Mouse (Mus musculus) brain, embryonic 14.5 days (tissue): Measurements from ENCODE around the gene Rnd2. TPM values are rescaled to one million over a fixed set of nuclear protein-coding genes. Genes with fewer than 3 reads are reported as not detected.
A peak's percentile ranks its signal among the peaks of the same experiment; 100 is the strongest.
"Not testable (repeated sequence)": the region's sequence is repeated elsewhere in the genome, so short reads cannot be mapped to it uniquely, and the experiment has no call there.

Experiments used
- DNase-seq: peaks from one replicate; pipeline ENCODE4 v3.0.0-alpha.2; 2011; ENCODE audit warnings: low read depth
- CTCF ChIP-seq: fragments of 200-500 bp; IDR thresholded peaks from 2 replicates; pipeline ENCODE4 v1.5.1; 2012; ENCODE audit warnings: inconsistent platforms, mild to moderate bottlenecking, moderate library complexity, borderline replicate concordance; ENCODE audit not compliant: insufficient read depth, insufficient read length; ENCODE audit errors: extremely low read depth
- POLR2A ChIP-seq: fragments of 200-500 bp; IDR thresholded peaks from 2 replicates; pipeline ENCODE4 v1.6.1; 2012; ENCODE audit warnings: mild to moderate bottlenecking, inconsistent platforms, borderline replicate concordance; ENCODE audit not compliant: poor library complexity, insufficient read depth, insufficient read length, severe bottlenecking; ENCODE audit errors: extremely low read depth
- polyA plus RNA-seq: library from polyadenylated mRNA; depleted of rRNA; stranded (reverse); fragments of >200 nt; gene quantifications from 2 replicates; pipeline ENCODE4 v1.2.3, GENCODE M21; 2012

Gene Rnd2
- polyA plus RNA-seq, 1 experiment: 139 TPM

DNA sequence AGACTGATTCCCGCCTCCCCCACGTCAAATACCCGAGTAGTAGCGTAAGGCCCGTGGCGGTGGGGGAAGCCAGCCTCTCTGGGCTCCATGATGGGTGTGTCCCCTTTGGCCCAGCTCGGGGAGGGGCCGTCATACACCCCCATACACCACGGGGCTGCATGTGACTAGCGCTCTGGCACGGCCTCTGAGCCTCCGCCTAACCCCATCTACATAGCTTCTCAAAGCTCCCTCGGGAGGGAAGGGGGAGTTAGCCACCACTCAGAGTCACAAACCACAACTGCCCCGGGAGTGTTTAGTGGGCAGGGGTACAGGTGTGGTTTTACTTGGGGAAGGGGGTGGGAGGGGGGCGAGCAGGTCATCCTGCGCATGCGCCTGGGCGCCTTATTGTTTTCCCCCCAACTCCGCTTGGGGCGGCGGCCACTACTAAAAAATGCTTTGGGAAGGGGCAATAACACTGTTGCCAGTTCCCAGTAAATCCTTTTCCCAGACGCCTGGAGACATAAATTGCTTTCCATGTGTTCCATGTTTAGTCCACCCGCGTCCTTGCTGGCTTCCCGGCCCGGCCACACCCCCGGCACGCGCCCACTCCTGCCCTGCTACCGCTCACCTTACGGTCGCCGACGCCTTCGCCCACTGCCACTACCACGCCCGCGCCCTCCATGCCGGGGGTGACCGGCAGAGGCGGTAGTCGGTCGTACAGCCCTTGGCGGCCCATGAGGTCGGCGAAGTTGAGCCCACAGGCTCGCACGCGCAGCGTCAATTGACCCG lies 486 bp downstream of the Rnd2 start:
- no peak for TF ChIP-seq POLR2A

DNA sequence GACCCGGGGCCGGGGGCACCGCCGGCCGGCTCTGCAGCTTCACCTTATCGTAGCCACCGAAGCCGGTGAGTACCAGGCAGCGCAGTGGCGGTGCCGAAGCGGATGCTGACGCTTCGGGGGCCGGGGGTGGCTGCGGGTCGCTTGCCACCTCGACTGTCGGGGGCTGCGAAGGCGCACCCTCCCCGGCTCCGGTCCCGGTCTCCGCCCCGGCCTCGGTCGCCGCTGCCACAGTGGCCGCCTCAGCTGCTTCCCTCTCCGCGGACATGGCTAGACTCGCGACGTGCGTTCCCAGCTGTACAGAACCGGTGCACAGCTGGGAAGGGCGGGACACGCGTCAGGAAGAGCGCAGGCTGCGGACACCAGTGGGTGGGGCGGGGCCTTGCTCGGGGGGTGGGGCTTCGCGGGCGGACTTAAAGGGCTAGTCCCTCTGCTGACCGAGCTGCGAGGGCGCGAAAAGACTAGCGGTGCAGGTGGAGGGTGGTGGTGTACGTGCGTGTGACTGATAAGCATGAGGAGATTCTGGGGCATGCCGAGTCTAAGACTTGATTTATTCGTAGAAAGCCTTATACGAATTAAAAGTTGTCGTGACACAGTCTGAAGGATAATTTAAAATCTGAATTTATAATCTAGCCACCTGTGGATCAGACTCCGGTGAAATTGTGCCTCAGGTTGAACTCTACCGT lies 1.2 kb downstream of the Rnd2 start, which contains the start of gene Vat1:
Vat1 (minus strand) TSS at position 362 of the 683 bp plus-strand sequence.
- DNase-seq: peak; percentile 89
- 0 out of 2 replicates have a peak, but pooled peaks have one; percentile 18 for TF ChIP-seq POLR2A
- no peak for TF ChIP-seq CTCF

More for the DNA sequence above, 486 bp downstream of the Rnd2 start:
- peak; percentile 80 for DNase-seq

DNA sequence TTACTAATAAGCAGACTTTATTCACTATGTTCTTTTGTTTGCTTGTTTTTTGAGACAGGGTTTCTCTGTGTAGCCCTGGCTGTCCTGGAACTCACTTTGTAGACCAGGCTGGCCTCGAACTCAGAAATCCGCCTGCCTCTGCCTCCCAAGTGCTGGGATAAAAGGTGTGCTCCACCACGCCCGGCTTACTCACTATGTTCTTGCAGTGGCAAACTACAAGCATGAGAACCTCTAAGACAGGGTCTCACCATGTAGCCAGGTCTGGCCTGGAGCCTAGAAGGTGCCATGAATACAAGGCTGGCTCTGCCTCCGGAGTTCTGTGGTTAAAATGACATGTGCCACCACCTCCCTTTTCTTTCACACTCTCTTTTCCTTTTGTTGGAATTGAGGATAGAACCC lies 1.8 kb downstream of the Rnd2 start:
- not testable (repeated sequence) for DNase-seq

DNA sequence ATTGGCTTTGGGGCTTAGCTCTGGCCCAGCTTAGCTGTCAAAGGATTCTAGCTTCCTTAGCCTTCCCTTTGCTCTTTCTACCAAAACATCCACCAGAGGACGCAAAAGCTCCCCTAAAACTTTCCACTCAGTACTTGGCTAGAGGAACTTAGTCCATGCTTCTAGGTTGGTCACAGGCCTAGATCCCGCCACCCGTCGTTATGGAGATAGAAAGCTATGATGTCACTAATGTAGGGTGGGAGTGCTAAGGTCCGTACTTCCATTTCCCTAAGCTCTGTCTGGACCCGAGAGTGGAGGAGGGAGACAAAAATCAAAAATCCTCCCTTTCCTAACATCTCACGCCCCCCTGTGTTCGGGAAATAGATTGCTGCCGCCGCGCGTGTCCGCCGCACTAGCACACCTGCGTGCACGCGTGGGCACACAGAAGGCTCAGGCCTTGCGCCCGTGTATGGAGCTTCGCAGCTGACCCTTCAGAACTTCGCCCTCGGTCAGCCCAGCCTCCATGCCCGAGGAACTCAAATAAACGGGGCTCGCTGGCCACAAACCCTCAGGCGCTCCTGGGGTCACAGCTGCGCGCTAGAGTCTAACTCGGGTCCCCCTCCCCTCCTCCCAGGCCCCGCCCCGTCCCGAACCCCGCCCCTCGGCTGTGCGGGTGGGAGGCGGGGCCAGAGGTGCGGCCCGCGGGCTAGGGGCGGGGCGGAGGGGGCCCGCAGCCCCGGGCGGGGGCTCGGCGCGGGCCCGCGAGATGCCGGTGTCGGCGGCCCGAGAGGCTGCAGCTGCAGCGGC lies 2.9 kb downstream of the Rnd2 start:
- DNase-seq: peak; percentile 88
- TF ChIP-seq POLR2A (peak; percentile 82), CTCF (peak; percentile 35; the same call in 1 of the 2 replicates)

DNA sequence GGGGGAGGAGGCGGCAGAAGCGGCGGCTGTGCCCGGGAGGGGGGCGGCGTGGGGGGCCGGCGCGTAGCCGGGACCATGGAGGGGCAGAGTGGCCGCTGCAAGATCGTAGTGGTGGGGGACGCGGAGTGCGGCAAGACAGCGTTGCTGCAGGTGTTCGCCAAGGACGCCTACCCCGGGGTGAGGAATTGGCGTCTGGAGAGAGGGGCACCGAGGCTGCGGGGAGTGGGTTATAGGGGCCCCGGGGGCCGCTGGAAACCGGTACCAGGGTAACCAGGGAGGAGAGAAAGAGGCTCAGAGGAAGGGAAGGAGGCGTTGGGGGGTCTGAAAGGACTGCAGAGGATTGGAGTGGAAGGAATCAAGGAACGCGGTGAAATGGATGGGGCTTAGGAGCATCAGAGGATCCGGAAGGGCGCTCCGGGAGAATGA lies 3.5 kb downstream of the Rnd2 start:
- DNase-seq: no peak
- TF ChIP-seq CTCF (no peak), POLR2A (no peak)

DNA sequence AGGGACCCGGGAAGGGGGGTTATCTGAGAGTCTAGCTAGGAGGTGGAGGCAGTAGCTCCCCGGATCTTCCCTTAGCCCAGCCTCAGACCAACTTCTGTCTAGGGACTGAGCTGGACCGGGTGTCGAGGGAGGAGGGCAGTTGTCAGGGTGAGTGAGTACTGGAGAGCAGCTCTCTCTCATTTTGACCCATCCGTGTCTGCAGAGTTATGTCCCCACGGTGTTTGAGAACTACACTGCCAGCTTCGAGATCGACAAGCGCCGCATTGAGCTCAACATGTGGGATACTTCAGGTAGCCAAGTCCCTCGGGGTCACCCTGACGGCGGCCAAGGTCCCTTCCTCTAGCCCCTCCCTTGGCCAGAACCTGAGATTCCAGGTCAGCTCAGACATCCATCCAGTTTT lies 3.9 kb downstream of the Rnd2 start:
- TF ChIP-seq CTCF (no peak), POLR2A (no peak)
- no peak for DNase-seq

DNA sequence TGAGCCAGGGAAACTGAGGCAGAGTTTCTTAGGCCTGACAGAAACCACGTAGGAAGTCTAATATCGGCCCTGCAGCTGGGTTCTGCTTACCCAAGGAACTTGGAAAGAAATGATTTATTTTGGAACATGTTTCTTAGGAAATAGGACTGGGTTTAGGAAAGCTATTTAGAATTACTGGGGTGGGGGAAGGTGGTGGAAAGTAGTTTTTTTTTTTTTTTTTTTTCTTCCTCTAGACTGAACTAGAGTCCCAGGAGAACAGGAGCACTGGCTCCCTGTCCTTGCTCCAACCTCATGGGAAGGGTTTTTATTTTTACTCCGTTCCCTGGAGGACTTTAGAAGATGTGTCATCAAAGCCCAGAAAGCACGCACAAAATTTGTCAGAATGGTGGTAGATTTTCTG lies 4.4 kb downstream of the Rnd2 start:
- TF ChIP-seq CTCF (no peak), POLR2A (no peak)

DNA sequence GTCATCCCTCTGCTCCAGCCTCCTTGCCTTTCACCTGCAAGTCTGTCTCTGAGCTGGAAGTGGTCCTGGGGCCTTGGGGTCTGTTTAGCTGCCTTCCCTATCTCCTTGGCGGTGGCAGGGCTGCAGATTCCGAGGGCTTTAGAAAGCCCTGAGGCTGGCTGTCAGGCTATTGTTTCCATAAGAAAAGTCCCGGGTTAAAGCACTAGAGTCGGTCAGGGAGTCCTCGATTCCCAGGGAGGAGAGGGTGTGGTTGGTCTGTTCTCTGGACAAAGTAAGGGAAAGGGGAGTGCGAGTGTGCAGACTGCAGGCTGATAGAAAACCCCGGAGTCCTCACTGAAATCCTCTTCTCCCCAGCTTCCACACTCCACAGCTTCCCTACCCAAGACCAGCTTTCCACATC lies 5.4 kb downstream of the Rnd2 start:
- no peak for TF ChIP-seq POLR2A
- TF ChIP-seq CTCF: no peak
- DNase-seq: no peak

More for the DNA sequence above, 4.4 kb downstream of the Rnd2 start:
- no peak for DNase-seq

DNA sequence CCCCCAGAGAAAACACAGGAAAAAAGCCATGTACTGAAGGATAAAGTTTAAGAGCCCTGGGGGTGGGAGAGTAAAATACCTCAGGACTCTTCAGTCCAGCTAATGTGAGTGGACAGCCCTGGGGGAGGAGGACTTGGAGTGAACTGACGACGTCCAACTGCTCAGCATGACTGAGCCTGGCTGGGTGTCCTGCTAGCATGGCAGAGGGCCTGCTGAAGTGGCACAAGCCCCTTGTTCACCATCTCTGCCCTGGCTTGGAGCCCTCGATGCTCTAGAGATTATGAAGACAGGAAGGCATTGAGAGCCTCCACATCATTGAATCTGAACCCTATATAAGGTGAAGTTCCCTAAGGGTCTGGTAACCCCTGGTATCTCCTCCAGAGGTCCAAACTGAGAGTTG lies 7.1 kb downstream of the Rnd2 start:
- DNase-seq: no peak
- TF ChIP-seq CTCF (no peak), POLR2A (no peak)

DNA sequence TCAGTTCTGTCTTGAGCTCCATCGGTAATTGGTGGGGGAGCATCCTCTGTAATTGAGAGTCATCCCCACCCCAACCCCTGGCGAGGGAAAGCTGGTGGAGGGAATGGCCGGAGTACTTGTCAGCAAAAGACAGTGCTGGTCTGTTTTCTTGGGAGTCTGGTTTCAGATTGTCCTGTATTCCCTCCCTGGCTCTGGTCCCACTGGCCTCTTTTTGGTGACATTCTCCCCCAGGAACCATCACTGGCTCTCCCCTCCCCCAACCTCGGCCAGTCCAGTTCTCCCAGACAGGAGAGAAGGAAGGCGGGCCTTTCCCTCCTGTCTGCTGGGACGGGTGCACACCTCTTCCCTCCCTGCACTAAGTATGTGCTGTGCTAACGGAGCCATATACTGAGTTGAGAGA lies 7.5 kb downstream of the Rnd2 start:
- DNase-seq: no peak
- no peak for TF ChIP-seq CTCF
- TF ChIP-seq POLR2A: no peak

DNA sequence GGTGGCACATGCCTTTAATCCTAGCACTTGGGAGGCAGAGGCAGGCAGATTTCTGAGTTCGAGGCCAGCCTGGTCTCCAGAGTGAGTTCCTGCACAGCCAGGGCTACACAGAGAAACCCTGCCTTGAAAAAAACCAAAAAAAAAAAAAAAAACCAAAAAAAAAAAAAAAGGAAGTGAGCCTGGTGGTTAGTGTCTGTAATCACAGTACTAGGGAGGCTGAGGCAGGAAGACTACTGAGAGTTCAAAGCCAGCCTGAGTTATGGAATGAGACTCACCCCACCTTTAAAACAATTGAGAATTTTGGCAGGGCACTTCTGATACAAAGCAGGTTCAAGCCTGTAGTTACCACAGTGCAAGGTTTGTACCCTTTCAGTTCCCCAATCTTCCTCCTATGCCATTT lies 8.9 kb downstream of the Rnd2 start:
- not testable (repeated sequence) for DNase-seq

DNA sequence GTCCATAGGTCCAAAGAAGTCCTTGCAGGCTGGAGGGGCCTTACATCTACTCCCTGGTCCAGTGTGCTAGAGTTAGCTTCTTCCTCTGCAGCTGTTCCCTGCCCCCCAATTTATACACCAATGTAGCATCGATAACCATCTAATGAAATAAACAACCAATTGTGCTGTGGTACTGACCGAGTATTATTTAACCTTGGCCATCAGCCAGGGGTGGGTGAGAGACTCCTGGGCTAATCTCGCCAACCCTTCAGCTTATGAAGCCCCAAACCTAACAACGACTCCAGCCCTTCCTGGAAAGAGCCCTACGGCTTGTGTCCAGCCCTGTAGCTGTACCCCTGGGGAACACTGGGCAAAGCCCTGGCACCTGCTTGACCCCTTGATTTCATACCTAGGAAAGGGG lies 9.5 kb downstream of the Rnd2 start:
- no peak for TF ChIP-seq POLR2A
- no peak for TF ChIP-seq CTCF
- DNase-seq: no peak

DNA sequence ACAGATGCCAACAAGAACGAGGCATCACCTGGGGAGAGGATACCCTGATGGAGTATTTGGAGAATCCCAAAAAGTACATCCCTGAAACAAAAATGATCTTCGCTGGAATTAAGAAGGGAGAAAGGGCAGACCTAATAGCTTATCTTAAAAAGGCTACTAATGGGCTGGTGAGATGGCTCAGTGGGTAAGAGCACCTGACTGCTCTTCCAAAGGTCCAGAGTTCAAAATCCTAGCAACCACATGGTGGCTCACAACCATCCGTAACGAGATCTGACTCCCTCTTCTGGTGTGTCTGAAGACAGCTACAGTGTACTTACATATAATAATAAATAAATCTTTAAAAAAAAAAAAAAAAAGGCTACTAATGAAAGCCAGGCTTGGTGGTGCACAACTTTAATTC lies 11.6 kb downstream of the Rnd2 start:
- DNase-seq: not testable (repeated sequence)
